Mouse (Mus musculus): ENCODE measurements around the gene Mtcl1.
A peak's percentile ranks its signal among the peaks of the same experiment; 100 is the strongest.

Gene Mtcl1

GRCm38 (mm10) chr17:66325440-66326203 lies 123.9 kb downstream of the Mtcl1 start:
- no peak for DNase-seq (ENCODE audit: low read depth, low spot score)

- no peak for DNase-seq (ENCODE audit: low read depth, low spot score)
Measured at GRCm38 (mm10) chr17:66324836-66325235, 124.7 kb downstream of the Mtcl1 start.

- no peak for DNase-seq (ENCODE audit: low read depth, low spot score)
Measured at GRCm38 (mm10) chr17:66322646-66323255, 126.8 kb downstream of the Mtcl1 start.

GRCm38 (mm10) chr17:66321933-66322332 lies 127.6 kb downstream of the Mtcl1 start:
- peak; percentile 95 for DNase-seq (ENCODE audit: low read depth, low spot score)

- DNase-seq (ENCODE audit: low read depth, low spot score), result no peak
Measured at GRCm38 (mm10) chr17:66320716-66321372, 128.7 kb downstream of the Mtcl1 start.

GRCm38 (mm10) chr17:66318031-66318430 lies 131.5 kb downstream of the Mtcl1 start:
- no peak for DNase-seq (ENCODE audit: low read depth, low spot score)

- peak; percentile 69 for DNase-seq (ENCODE audit: low read depth, low spot score)
Measured at GRCm38 (mm10) chr17:66317576-66317975, 132.0 kb downstream of the Mtcl1 start.

GRCm38 (mm10) chr17:66317156-66317555 lies 132.4 kb downstream of the Mtcl1 start:
- peak; percentile 77 for DNase-seq (ENCODE audit: low read depth, low spot score)

- DNase-seq (ENCODE audit: low read depth, low spot score), result peak; percentile 67
Measured at GRCm38 (mm10) chr17:66315451-66315850, 134.1 kb downstream of the Mtcl1 start.

- no peak for DNase-seq (ENCODE audit: low read depth, low spot score)
Measured at GRCm38 (mm10) chr17:66314566-66315285, 134.8 kb downstream of the Mtcl1 start.

GRCm38 (mm10) chr17:66301906-66302305 lies 147.6 kb downstream of the Mtcl1 start:
- DNase-seq (ENCODE audit: low read depth, low spot score), result peak; percentile 44

GRCm38 (mm10) chr17:66301267-66301666 lies 148.3 kb downstream of the Mtcl1 start:
- peak; percentile 93 for DNase-seq (ENCODE audit: low read depth, low spot score)

- no peak for DNase-seq (ENCODE audit: low read depth, low spot score)
Measured at GRCm38 (mm10) chr17:66297721-66298120, 151.8 kb downstream of the Mtcl1 start.

- DNase-seq (ENCODE audit: low read depth, low spot score), result no peak
Measured at GRCm38 (mm10) chr17:66293581-66293980, 156.0 kb downstream of the Mtcl1 start.

GRCm38 (mm10) chr17:66289894-66290293 lies 159.7 kb downstream of the Mtcl1 start:
- DNase-seq (ENCODE audit: low read depth, low spot score), result no peak
